Mouse (Mus musculus) heart, embryonic 11.5 days (tissue): Measurements from ENCODE around the gene Spns2. TPM values are rescaled to one million over a fixed set of nuclear protein-coding genes. Genes with fewer than 3 reads are reported as not detected.

Source experiments
- ATAC-seq: fragments of 200-750 bp; cut with Nextera tagmentation; replicated peaks from 2 replicates; pipeline ENCODE4 v1.8.0; 2017; ENCODE audit warnings: moderate library complexity; ENCODE audit not compliant: insufficient number of reproducible peaks, low FRiP score, low TSS enrichment
- H3K27ac ChIP-seq: fragments of 300-500 bp; sonication (generic); 2 replicates; pipeline ENCODE4 v1.5.1; 2014; ENCODE audit warnings: mild to moderate bottlenecking, low read depth, low read length
- H3K27me3 ChIP-seq: fragments of 300-500 bp; sonication (generic); 2 replicates; pipeline ENCODE4 v1.6.1; 2014; ENCODE audit warnings: mild to moderate bottlenecking, low read length, mixed read lengths; ENCODE audit not compliant: control insufficient read depth, insufficient read depth
- H3K36me3 ChIP-seq: fragments of 300-500 bp; sonication (generic); 2 replicates; pipeline ENCODE4 v1.6.1; 2014; ENCODE audit warnings: mild to moderate bottlenecking, low read length, moderate library complexity, mixed read lengths; ENCODE audit not compliant: control insufficient read depth, insufficient read depth
- H3K4me1 ChIP-seq: fragments of 300-500 bp; sonication (generic); 2 replicates; pipeline ENCODE4 v1.6.1; 2014; ENCODE audit warnings: low read length; ENCODE audit not compliant: control insufficient read depth, insufficient read depth
- H3K4me2 ChIP-seq: fragments of 300-500 bp; sonication (generic); 2 replicates; pipeline ENCODE4 v1.6.1; 2014; ENCODE audit warnings: mild to moderate bottlenecking, moderate library complexity
- H3K4me3 ChIP-seq: fragments of 300-500 bp; sonication (generic); 2 replicates; pipeline ENCODE4 v1.5.1; 2014; ENCODE audit warnings: low read depth, low read length
- H3K9ac ChIP-seq: fragments of 300-500 bp; sonication (generic); 2 replicates; pipeline ENCODE4 v1.6.1; 2014; ENCODE audit warnings: mild to moderate bottlenecking, low read depth, low read length, moderate library complexity
- H3K9me3 ChIP-seq: fragments of 300-500 bp; sonication (generic); replicated peaks from 2 replicates; pipeline ENCODE4 v1.6.1; 2016; ENCODE audit warnings: low read length; ENCODE audit not compliant: control insufficient read depth
- WGBS: fragments of 180-500 bp; shearing (Covaris S2); extraction: QIAGEN DNeasy Blood & Tissue Kit; methylation state at CpG from one replicate; pipeline ENCODE4 v1.1.7; 2014; ENCODE audit not compliant: insufficient replicate concordance; 5-methylcytosine and 5-hydroxymethylcytosine counted together
- polyA plus RNA-seq: library from polyadenylated mRNA; unstranded; fragments of >200 nt; fragmentation: Nextera tagmentation; extraction: Ambion mirVana; gene quantifications from 2 replicates; pipeline ENCODE4 v1.2.1, GENCODE M21; 2014

Spns2 gene
- polyA plus RNA-seq, 1 experiment from 2014 or later, result 4.6 TPM

DNA sequence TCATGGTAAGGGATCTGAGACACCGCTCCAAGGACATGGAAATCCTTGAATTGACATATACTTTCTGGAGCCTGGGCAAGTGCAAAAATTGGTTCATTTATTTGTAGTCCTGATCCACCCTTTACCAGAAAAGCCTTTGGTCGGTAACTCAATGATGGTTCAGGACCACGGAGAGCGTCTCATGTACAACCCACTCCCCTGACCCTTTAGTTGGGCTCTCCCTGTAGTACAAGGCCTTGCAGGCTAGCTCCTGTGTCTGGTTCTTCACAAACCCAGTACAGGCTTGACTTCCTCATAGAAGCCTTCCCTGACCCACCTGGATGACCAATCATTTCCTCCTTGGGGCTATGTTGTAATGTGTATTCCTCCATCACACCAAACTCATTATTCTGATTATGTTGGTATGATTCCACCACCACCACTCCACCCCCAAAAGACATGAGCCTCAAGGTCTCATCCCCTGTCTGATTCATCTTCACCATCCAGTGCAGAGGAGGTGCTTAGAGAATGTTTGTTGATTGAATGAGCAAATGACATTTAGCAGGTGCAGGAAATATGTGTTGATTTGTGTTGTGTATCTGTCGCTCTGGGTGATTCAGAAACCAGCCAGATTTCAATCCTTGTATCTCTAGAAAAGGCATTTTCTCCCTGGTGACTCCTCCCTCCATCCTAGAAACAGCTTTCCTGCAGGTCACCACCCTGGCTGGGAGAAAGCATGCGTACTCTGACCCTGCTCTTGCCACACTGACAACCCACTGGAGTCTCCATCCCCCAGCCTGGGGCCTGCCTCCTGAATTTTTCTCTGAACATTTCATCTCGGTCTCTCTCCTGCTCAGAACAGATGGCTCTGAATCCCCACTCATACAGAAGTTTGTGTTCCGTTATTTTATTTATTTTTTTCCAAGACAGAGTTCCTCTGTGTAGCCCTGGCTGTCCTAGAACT is 4.6 kb upstream of the Spns2 start:
- Histone ChIP-seq H3K4me2 (no peak overlapping the region), H3K27me3 (peaks cover 11% of the 10 kb centered on the region), H3K9me3 (no peaks in the 10 kb centered on the region), H3K4me3 (no peak overlapping the region), H3K9ac (no peak overlapping the region), H3K4me1 (0 out of 2 replicates have a peak, but pooled peaks cover 4% of the 10 kb centered on the region), H3K27ac (no peak overlapping the region), H3K36me3 (no peaks in the 10 kb centered on the region)
- 44% methylated on average over 8 of the region's 8 CpGs for WGBS
- ATAC-seq, result no peak

DNA sequence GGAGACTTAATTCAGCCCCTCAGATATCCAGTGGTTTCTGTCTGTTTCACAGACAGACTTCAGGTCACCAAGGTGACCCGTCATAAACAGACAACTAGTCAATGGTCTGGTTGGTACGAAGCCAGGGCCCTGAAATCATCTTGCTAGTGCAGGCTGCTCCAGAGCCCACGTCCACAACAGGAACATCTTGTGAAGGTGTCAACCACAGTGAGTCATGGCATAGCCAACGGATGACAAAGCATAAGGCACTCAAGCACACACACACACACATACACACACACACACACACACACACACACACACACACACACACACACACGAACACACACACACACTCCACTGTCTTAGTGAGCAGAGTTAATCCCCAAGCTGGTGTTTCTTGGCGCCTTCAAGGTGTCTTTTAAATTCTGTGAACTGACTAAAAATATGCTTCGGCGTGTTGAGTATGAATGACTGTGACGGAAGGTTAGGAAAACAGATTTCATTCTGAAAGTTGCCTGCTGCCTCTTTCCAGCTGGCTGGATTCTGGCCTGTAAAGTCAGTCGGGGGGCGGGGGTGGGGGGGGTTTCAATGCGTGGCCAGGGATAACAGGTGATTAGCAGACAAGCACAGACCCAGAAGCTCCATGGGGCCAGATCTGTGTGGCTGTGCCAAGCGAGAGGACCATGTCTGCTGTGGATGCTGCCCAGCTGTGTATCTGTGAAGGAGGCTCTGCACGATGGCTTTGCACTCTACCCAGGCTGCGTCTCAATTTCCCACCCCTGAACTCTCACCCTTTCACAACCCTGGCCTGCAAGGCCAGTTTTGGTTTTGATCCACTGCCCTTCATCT is 1.6 kb upstream of the Spns2 start:
- no peak overlapping the region for H3K4me3 ChIP-seq
- no peak overlapping the region for H3K4me2 ChIP-seq
- H3K27me3 ChIP-seq, result peaks cover 32% of the 10 kb centered on the region
- H3K9me3 ChIP-seq, result no peaks in the 10 kb centered on the region
- 70% methylated on average over 15 of the region's 15 CpGs for WGBS
- ATAC-seq, result no peak
- no peak overlapping the region for H3K27ac ChIP-seq
- H3K9ac ChIP-seq, result no peak overlapping the region
- H3K36me3 ChIP-seq, result no peaks in the 10 kb centered on the region
- H3K4me1 ChIP-seq, result peaks cover 18% of the 10 kb centered on the region; the same call in 1 of the 2 replicates

DNA sequence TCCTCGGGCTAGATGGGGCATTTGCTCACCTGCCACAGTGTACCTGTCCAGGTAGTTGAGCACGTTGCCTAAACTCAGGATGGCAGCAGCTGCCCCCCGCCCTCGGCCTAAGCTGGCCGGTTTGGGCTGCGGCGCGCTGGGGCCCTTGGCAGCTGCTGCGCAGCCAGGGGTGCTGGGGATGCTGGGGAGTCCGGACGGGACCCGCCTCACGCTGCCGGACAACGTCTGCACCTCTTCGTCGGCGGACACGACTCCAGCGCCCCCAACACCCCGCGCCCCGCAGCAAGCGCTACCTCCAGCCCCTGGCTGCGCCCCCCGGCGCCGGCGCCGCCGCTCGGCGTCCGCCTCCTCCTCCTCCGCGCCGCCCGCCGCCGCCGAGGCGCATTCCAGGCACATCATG is 307 bp downstream of the Spns2 start:
- Histone ChIP-seq H3K9me3 (no peaks in the 10 kb centered on the region), H3K27me3 (peaks cover 34% of the 10 kb centered on the region), H3K4me1 (peaks cover 32% of the 10 kb centered on the region), H3K9ac (peak overlapping the region; percentile 69), H3K4me3 (peak overlapping the region; percentile 71), H3K4me2 (peak overlapping the region; percentile 99), H3K27ac (no peak overlapping the region), H3K36me3 (no peaks in the 10 kb centered on the region)
- under 1% methylated on average over 34 of the region's 42 CpGs for WGBS
- no peak for ATAC-seq

DNA sequence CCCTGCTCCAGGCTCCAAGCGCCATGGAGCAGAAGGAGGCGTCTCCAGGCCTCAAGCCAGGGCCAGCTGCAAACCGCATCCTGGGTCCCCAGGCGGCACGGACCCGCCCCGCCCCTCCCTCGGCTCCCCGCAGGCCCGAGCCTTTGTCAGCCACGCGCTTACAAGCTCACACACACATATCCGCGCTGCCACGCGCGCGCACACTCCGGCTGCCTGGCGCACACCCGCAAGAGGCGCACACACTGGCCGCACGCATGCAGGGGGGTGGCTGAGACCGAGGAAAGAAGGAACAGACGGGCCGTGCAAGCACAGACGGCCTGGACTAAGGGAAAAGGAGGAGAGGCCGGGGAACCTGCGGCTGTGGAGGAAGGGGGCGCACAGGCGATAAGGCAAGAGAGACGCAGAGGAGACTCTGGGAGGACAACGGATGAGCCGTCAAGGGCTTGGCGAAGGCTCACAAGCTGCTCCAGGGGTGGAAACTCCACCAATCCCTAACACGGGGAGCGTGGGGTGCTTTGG is 892 bp downstream of the Spns2 start:
- Histone ChIP-seq H3K36me3 (no peaks in the 10 kb centered on the region), H3K9me3 (no peaks in the 10 kb centered on the region), H3K9ac (peak overlapping the region; percentile 69), H3K4me1 (peaks cover 33% of the 10 kb centered on the region), H3K4me2 (peak overlapping the region; percentile 99), H3K27ac (peak overlapping the region; percentile 37; the same call in 1 of the 2 replicates), H3K27me3 (peaks cover 34% of the 10 kb centered on the region), H3K4me3 (peak overlapping the region; percentile 71)
- no peak; the same call in 1 of the 2 replicates for ATAC-seq
- under 1% methylated on average over 37 of the region's 38 CpGs for WGBS

DNA sequence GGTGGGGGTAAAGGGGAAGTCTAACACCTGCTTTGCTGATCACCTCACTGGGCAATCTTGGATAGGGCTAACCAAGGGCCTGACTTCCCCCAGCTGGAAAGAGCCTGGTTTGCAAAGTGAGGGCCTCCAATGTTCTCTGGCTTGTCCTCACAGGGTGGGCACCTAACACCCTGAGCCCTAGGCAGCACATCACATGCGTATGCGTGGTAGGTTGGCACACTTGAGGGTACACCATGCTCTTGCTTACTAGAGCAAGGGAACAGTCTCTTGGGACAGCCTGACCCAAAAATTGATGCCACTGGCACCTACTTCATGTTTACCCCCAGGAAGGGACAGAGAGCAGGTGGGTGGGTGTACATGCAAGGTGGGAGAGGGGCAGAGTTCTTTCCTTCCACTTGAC is 2.0 kb downstream of the Spns2 start:
- ATAC-seq, result no peak
- WGBS, result 89% methylated on average over 2 of the region's 2 CpGs
- H3K4me3 ChIP-seq, result peak overlapping the region; percentile 71
- peak overlapping the region; percentile 99 for H3K4me2 ChIP-seq
- H3K9ac ChIP-seq, result peak overlapping the region; percentile 59
- no peaks in the 10 kb centered on the region for H3K9me3 ChIP-seq
- no peaks in the 10 kb centered on the region for H3K36me3 ChIP-seq
- peaks cover 35% of the 10 kb centered on the region for H3K4me1 ChIP-seq
- 0 out of 2 replicates have a peak overlapping the region, but pooled peaks have one; percentile 29 for H3K27ac ChIP-seq
- H3K27me3 ChIP-seq, result peaks cover 34% of the 10 kb centered on the region

DNA sequence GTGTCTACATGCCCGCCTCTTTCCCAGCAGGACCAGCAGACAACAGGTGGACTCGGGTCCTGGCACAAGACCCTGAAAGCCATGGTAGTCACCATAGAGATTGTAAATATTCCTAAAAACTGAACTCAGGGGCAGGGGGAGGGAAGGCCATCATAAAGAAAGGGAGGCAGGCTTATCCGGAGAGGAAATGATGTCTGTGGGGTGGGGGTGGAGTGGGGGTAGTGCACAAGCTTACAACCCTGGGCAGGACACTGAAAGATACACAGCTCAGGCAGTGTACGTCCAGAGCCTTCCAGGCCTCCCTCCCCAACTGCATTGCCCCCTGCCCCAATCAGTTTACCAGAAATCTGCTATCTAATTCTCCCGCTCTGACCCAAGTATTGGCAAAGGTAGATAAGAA is 2.5 kb downstream of the Spns2 start:
- Histone ChIP-seq H3K9ac (peak overlapping the region; percentile 59; the same call in 1 of the 2 replicates), H3K4me2 (peak overlapping the region; percentile 99), H3K27ac (0 out of 2 replicates have a peak overlapping the region, but pooled peaks have one; percentile 29), H3K27me3 (peaks cover 34% of the 10 kb centered on the region), H3K36me3 (no peaks in the 10 kb centered on the region), H3K9me3 (no peaks in the 10 kb centered on the region), H3K4me1 (peaks cover 40% of the 10 kb centered on the region), H3K4me3 (peak overlapping the region; percentile 71)
- 53% methylated on average over 5 of the region's 5 CpGs for WGBS
- no peak for ATAC-seq

DNA sequence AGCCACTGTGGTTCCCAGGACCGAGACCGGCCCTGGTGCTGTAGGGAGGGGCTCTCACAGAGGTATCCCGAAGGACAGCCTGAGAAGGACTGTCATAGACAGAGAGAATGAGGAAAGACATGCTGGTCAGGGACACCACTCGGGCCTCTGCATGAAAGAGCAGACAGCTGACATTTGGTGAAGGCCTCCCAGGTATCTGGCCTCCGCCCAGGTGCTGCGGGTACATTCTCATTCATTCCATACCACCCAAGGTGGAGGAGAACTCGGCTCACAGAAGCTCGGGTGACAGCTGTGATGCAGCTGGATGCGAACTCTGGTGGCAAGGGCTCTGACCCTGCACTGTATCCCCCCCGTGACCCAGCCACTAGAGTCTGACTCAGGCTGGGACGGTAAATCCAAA is 3.7 kb downstream of the Spns2 start:
- H3K27me3 ChIP-seq, result peaks cover 30% of the 10 kb centered on the region
- no peaks in the 10 kb centered on the region for H3K36me3 ChIP-seq
- peaks cover 47% of the 10 kb centered on the region for H3K4me1 ChIP-seq
- H3K9me3 ChIP-seq, result no peaks in the 10 kb centered on the region
- peak overlapping the region; percentile 20; the same call in 1 of the 2 replicates for H3K4me2 ChIP-seq
- H3K27ac ChIP-seq, result no peak overlapping the region
- H3K4me3 ChIP-seq, result no peak overlapping the region
- 68% methylated on average over 11 of the region's 11 CpGs for WGBS
- H3K9ac ChIP-seq, result no peak overlapping the region
- no peak for ATAC-seq

DNA sequence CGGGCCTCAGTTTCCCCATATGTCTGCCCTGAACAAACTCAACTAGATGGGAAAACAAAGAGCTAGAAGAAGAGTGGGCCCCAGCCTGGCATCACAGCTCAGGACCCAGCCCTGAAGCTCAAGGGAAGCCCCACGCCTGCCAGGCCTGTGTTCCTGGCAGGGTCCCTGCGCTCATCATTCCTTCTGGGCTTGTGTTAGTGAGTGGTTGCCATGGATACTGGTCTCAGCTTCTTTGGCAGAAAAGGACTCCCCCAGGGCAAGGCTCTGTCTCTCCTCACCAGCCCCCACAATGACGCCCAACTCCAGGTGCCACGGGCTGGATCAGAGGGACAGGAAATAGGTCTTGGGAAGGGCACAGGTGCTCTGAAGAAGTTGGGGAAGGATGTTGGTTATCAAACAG is 4.5 kb downstream of the Spns2 start:
- Histone ChIP-seq H3K36me3 (no peaks in the 10 kb centered on the region), H3K4me3 (no peak overlapping the region), H3K9ac (no peak overlapping the region), H3K27ac (no peak overlapping the region), H3K4me1 (peaks cover 47% of the 10 kb centered on the region), H3K27me3 (peaks cover 29% of the 10 kb centered on the region), H3K9me3 (no peaks in the 10 kb centered on the region), H3K4me2 (no peak overlapping the region)
- no peak for ATAC-seq
- WGBS, result 56% methylated on average over 5 of the region's 5 CpGs
